Mouse (Mus musculus): ENCODE data around the gene Vstm5. TPM values are rescaled to one million over a fixed set of nuclear protein-coding genes. Genes with fewer than 3 reads are reported as not detected.
A peak's percentile ranks its signal among the peaks of the same experiment; 100 is the strongest.

Gene Vstm5
- total RNA-seq, 1 experiment = 2.9 TPM

- Histone ChIP-seq H3K27ac (ENCODE audit: insufficient read depth, low read depth, low read length, poor library complexity, severe bottlenecking) (no peak overlapping the region), H3K36me3 (ENCODE audit: control insufficient read depth, insufficient read depth, low read length, poor library complexity, severe bottlenecking) (no peaks in the 10 kb centered on the region), H3K4me1 (ENCODE audit: control insufficient read depth in 2 of 2, insufficient read depth in 2 of 2, low read length in 2 of 2, poor library complexity in 1 of 2) (peaks cover 0 to 6% of the 10 kb centered on the region in 2 experiments; a peak in 1 of 4 replicates), H3K4me3 (ENCODE audit: insufficient read depth in 1 of 2, low read depth in 1 of 2, low read length in 2 of 2, poor library complexity in 1 of 2, severe bottlenecking in 1 of 2) (no peak overlapping the region), H3K9me3 (ENCODE audit: control insufficient read depth, insufficient read depth, low read depth, low read length) (no peaks in the 10 kb centered on the region), H3K9ac (ENCODE audit: insufficient read depth, low read depth, low read length, poor library complexity, severe bottlenecking) (no peak overlapping the region)
- TF ChIP-seq ZC3H11A (IDR thresholded peaks at IDR 0.05; ENCODE audit: borderline replicate concordance, low read depth, low read length) (0 out of 2 replicates have a peak, but pooled peaks have one; percentile 50), MAFK (IDR thresholded peaks at IDR 0.05; ENCODE audit: insufficient read depth, low read depth, low read length) (no peak), ZNF384 (IDR thresholded peaks at IDR 0.05; ENCODE audit: low read depth, low read length) (no peak)
- in situ Hi-C loops (cut with MboI; ENCODE audit: low sequenced_read_pairs in 2 of 2, unreplicated experiment in 2 of 2) = no loop called here
- no peak for DNase-seq (ENCODE audit: low read depth, low spot score)
These were observed 46.6 kb downstream of the Vstm5 start for GRCm38 (mm10) chr9:15285443-15285842.

GRCm38 (mm10) chr9:15287846-15288245 is 49.0 kb downstream of the Vstm5 start:
- no peak for TF ChIP-seq HCFC1 (IDR thresholded peaks at IDR 0.05; ENCODE audit: borderline replicate concordance, insufficient read depth, low read length)
- TF ChIP-seq CHD2 (IDR thresholded peaks at IDR 0.05; ENCODE audit: low read depth, low read length) = no peak
- no peak for TF ChIP-seq ZC3H11A (IDR thresholded peaks at IDR 0.05; ENCODE audit: borderline replicate concordance, low read depth, low read length)
- no peak for TF ChIP-seq MAFK (IDR thresholded peaks at IDR 0.05; ENCODE audit: insufficient read depth, low read depth, low read length)
- no peak for TF ChIP-seq ZNF384 (IDR thresholded peaks at IDR 0.05; ENCODE audit: low read depth, low read length)
- Histone ChIP-seq H3K9me3 (ENCODE audit: control insufficient read depth, insufficient read depth, low read depth, low read length) (no peaks in the 10 kb centered on the region), H3K4me1 (ENCODE audit: control insufficient read depth in 2 of 2, insufficient read depth in 2 of 2, low read length in 2 of 2, poor library complexity in 1 of 2) (peaks cover 0 to 6% of the 10 kb centered on the region in 2 experiments; a peak in 1 of 4 replicates), H3K36me3 (ENCODE audit: control insufficient read depth, insufficient read depth, low read length, poor library complexity, severe bottlenecking) (no peaks in the 10 kb centered on the region), H3K27ac (ENCODE audit: insufficient read depth, low read depth, low read length, poor library complexity, severe bottlenecking) (no peak overlapping the region), H3K9ac (ENCODE audit: insufficient read depth, low read depth, low read length, poor library complexity, severe bottlenecking) (peak overlapping the region; percentile 47; the same call in 1 of the 2 replicates), H3K4me3 (ENCODE audit: insufficient read depth in 1 of 2, low read depth in 1 of 2, low read length in 2 of 2, poor library complexity in 1 of 2, severe bottlenecking in 1 of 2) (no peak overlapping the region)
- DNase-seq (ENCODE audit: low read depth, low spot score) = no peak
- in situ Hi-C loops (cut with MboI; ENCODE audit: low sequenced_read_pairs in 2 of 2, unreplicated experiment in 2 of 2) = no loop called here

DNA sequence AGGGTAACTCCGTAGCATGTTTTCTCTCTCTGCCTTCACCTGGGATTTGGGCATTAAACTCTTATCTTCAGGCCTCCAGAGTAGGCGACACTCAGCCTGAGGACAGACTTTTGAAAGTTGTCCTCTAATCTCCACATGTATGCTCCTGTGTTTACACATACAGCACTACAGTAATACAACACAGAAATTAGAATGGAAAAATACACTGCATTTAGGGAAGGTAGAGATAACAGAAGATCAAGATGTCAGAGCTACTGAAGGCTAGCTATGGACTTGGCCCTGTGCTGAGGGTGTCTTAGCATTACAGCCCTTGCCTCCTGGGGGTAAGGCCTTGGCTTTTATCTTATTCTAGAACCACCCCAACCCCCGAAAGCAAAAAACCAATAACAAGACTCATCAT is 49.6 kb downstream of the Vstm5 start:
- Histone ChIP-seq H3K4me3 (ENCODE audit: insufficient read depth in 1 of 2, low read depth in 1 of 2, low read length in 2 of 2, poor library complexity in 1 of 2, severe bottlenecking in 1 of 2) (no peak overlapping the region), H3K4me1 (ENCODE audit: control insufficient read depth in 2 of 2, insufficient read depth in 2 of 2, low read length in 2 of 2, poor library complexity in 1 of 2) (peaks cover 0 to 6% of the 10 kb centered on the region in 2 experiments; a peak in 1 of 4 replicates), H3K9ac (ENCODE audit: insufficient read depth, low read depth, low read length, poor library complexity, severe bottlenecking) (no peak overlapping the region), H3K36me3 (ENCODE audit: control insufficient read depth, insufficient read depth, low read length, poor library complexity, severe bottlenecking) (no peaks in the 10 kb centered on the region), H3K9me3 (ENCODE audit: control insufficient read depth, insufficient read depth, low read depth, low read length) (no peaks in the 10 kb centered on the region), H3K27ac (ENCODE audit: insufficient read depth, low read depth, low read length, poor library complexity, severe bottlenecking) (no peak overlapping the region)
- no peak for DNase-seq (ENCODE audit: low read depth, low spot score)
- in situ Hi-C loops (cut with MboI; ENCODE audit: low sequenced_read_pairs in 2 of 2, unreplicated experiment in 2 of 2) = no loop called here
- TF ChIP-seq CHD2 (IDR thresholded peaks at IDR 0.05; ENCODE audit: low read depth, low read length) (no peak), ZC3H11A (IDR thresholded peaks at IDR 0.05; ENCODE audit: borderline replicate concordance, low read depth, low read length) (no peak), MAFK (IDR thresholded peaks at IDR 0.05; ENCODE audit: insufficient read depth, low read depth, low read length) (no peak), HCFC1 (IDR thresholded peaks at IDR 0.05; ENCODE audit: borderline replicate concordance, insufficient read depth, low read length) (no peak), ZNF384 (IDR thresholded peaks at IDR 0.05; ENCODE audit: low read depth, low read length) (no peak)

- Histone ChIP-seq H3K36me3 (ENCODE audit: control insufficient read depth, insufficient read depth, low read length, poor library complexity, severe bottlenecking) (no peaks in the 10 kb centered on the region), H3K4me1 (ENCODE audit: control insufficient read depth in 2 of 2, insufficient read depth in 2 of 2, low read length in 2 of 2, poor library complexity in 1 of 2) (peaks cover 0 to 6% of the 10 kb centered on the region in 2 experiments; a peak in 1 of 4 replicates), H3K4me3 (ENCODE audit: insufficient read depth in 1 of 2, low read depth in 1 of 2, low read length in 2 of 2, poor library complexity in 1 of 2, severe bottlenecking in 1 of 2) (no peak overlapping the region), H3K9ac (ENCODE audit: insufficient read depth, low read depth, low read length, poor library complexity, severe bottlenecking) (no peak overlapping the region), H3K27ac (ENCODE audit: insufficient read depth, low read depth, low read length, poor library complexity, severe bottlenecking) (no peak overlapping the region), H3K9me3 (ENCODE audit: control insufficient read depth, insufficient read depth, low read depth, low read length) (no peaks in the 10 kb centered on the region)
- in situ Hi-C loops (cut with MboI; ENCODE audit: low sequenced_read_pairs in 2 of 2, unreplicated experiment in 2 of 2) = no loop called here
- no peak for DNase-seq (ENCODE audit: low read depth, low spot score)
- TF ChIP-seq MAFK (IDR thresholded peaks at IDR 0.05; ENCODE audit: insufficient read depth, low read depth, low read length) (no peak), CHD2 (IDR thresholded peaks at IDR 0.05; ENCODE audit: low read depth, low read length) (no peak), HCFC1 (IDR thresholded peaks at IDR 0.05; ENCODE audit: borderline replicate concordance, insufficient read depth, low read length) (no peak), ZC3H11A (IDR thresholded peaks at IDR 0.05; ENCODE audit: borderline replicate concordance, low read depth, low read length) (no peak), ZNF384 (IDR thresholded peaks at IDR 0.05; ENCODE audit: low read depth, low read length) (no peak)
These were observed 50.4 kb downstream of the Vstm5 start for GRCm38 (mm10) chr9:15289251-15289650.

GRCm38 (mm10) chr9:15297112-15297511 is 58.3 kb downstream of the Vstm5 start:
- H3K4me1 ChIP-seq (ENCODE audit: control insufficient read depth in 2 of 2, insufficient read depth in 2 of 2, low read length in 2 of 2, poor library complexity in 1 of 2) = no peaks in the 10 kb centered on the region
- in situ Hi-C loops (cut with MboI; ENCODE audit: low sequenced_read_pairs in 2 of 2, unreplicated experiment in 2 of 2) = no loop called here
- no peak overlapping the region for H3K4me3 ChIP-seq (ENCODE audit: insufficient read depth in 1 of 2, low read depth in 1 of 2, low read length in 2 of 2, poor library complexity in 1 of 2, severe bottlenecking in 1 of 2)
- H3K9me3 ChIP-seq (ENCODE audit: control insufficient read depth, insufficient read depth, low read depth, low read length) = no peaks in the 10 kb centered on the region
- H3K9ac ChIP-seq (ENCODE audit: insufficient read depth, low read depth, low read length, poor library complexity, severe bottlenecking) = no peak overlapping the region
- TF ChIP-seq HCFC1 (IDR thresholded peaks at IDR 0.05; ENCODE audit: borderline replicate concordance, insufficient read depth, low read length) (no peak), ZC3H11A (IDR thresholded peaks at IDR 0.05; ENCODE audit: borderline replicate concordance, low read depth, low read length) (no peak), CHD2 (IDR thresholded peaks at IDR 0.05; ENCODE audit: low read depth, low read length) (no peak), ZNF384 (IDR thresholded peaks at IDR 0.05; ENCODE audit: low read depth, low read length) (no peak), MAFK (IDR thresholded peaks at IDR 0.05; ENCODE audit: insufficient read depth, low read depth, low read length) (no peak)
- H3K27ac ChIP-seq (ENCODE audit: insufficient read depth, low read depth, low read length, poor library complexity, severe bottlenecking) = no peak overlapping the region
- no peak for DNase-seq (ENCODE audit: low read depth, low spot score)
- no peaks in the 10 kb centered on the region for H3K36me3 ChIP-seq (ENCODE audit: control insufficient read depth, insufficient read depth, low read length, poor library complexity, severe bottlenecking)

All from ES-E14 (cell line).